Mouse (Mus musculus): ENCODE measurements around the gene Gpr180. TPM values are rescaled to one million over a fixed set of nuclear protein-coding genes. Genes with fewer than 3 reads are reported as not detected.

Gene Gpr180
- polyA plus RNA-seq, 2 experiments, result 5.8 to 9.9 TPM

GRCm38 (mm10) chr14:118137487-118137886 lies 529 bp downstream of the Gpr180 start:
- Histone ChIP-seq H3K9me3 (ENCODE audit: control insufficient read depth, low read length) (no peaks in the 10 kb centered on the region), H3K27ac (no peak overlapping the region)
- TF ChIP-seq EP300 (IDR thresholded peaks at IDR 0.05; ENCODE audit: low read depth) (no peak), CTCF (IDR thresholded peaks at IDR 0.05; ENCODE audit: low read depth) (no peak)

GRCm38 (mm10) chr14:118142283-118142682 lies 5.3 kb downstream of the Gpr180 start:
- no peak overlapping the region for H3K4me2 ChIP-seq (ENCODE audit: low read depth)
- 82% methylated on average over 5 of the region's 5 CpGs for WGBS (ENCODE audit: insufficient replicate concordance)
- H3K4me3 ChIP-seq (ENCODE audit: insufficient read depth in 1 of 2, low read depth in 2 of 2, low read length in 2 of 2), result no peak overlapping the region
- peaks cover 0 to 5% of the 10 kb centered on the region in 2 experiments; a peak in 2 of 4 replicates for H3K4me1 ChIP-seq (replicated peaks; ENCODE audit: control insufficient read depth in 2 of 2, insufficient read depth in 2 of 2, low read length in 1 of 2)
- ATAC-seq (ENCODE audit: insufficient read depth) (no peak), DNase-seq (ENCODE audit: low read depth in 3 of 3, low spot score in 3 of 3) (no peak)
- H3K9ac ChIP-seq (replicated peaks), result no peak overlapping the region
- H3K9me3 ChIP-seq (ENCODE audit: control insufficient read depth, low read length), result no peaks in the 10 kb centered on the region
- no peaks in the 10 kb centered on the region for H3K36me3 ChIP-seq (replicated peaks; ENCODE audit: control insufficient read depth, insufficient read depth, low read depth)
- H3K27me3 ChIP-seq (ENCODE audit: control insufficient read depth, insufficient read depth, low read length), result no peaks in the 10 kb centered on the region
- no peak for TF ChIP-seq CTCF (IDR thresholded peaks at IDR 0.05; ENCODE audit: low read depth)
- TF ChIP-seq EP300 (IDR thresholded peaks at IDR 0.05; ENCODE audit: low read depth), result no peak
- no peak overlapping the region for H3K27ac ChIP-seq

More at GRCm38 (mm10) chr14:118137487-118137886, 529 bp downstream of the Gpr180 start:
- H3K9ac ChIP-seq (replicated peaks), result peak overlapping the region; percentile 69
- H3K4me2 ChIP-seq (ENCODE audit: low read depth), result peak overlapping the region; percentile 67
- peak overlapping the region; percentile 57 to 72 for H3K4me3 ChIP-seq (ENCODE audit: insufficient read depth in 1 of 2, low read depth in 2 of 2, low read length in 2 of 2)
- peak; percentile 9; the same call in 1 of the 2 replicates for ATAC-seq (ENCODE audit: insufficient read depth)
- DNase-seq (ENCODE audit: low read depth in 3 of 3, low spot score in 3 of 3), result no peak
- WGBS (ENCODE audit: insufficient replicate concordance), result under 1% methylated on average over 13 of the region's 13 CpGs
- H3K27me3 ChIP-seq (ENCODE audit: control insufficient read depth, insufficient read depth, low read length), result no peaks in the 10 kb centered on the region; the same call in 1 of the 2 replicates
- peaks cover 7 to 14% of the 10 kb centered on the region in 2 experiments for H3K4me1 ChIP-seq (replicated peaks; ENCODE audit: control insufficient read depth in 2 of 2, insufficient read depth in 2 of 2, low read length in 1 of 2)
- no peaks in the 10 kb centered on the region for H3K36me3 ChIP-seq (replicated peaks; ENCODE audit: control insufficient read depth, insufficient read depth, low read depth)

- ATAC-seq (ENCODE audit: insufficient read depth) (no peak), DNase-seq (ENCODE audit: low read depth in 3 of 3, low spot score in 3 of 3) (no peak)
- Histone ChIP-seq H3K9me3 (ENCODE audit: control insufficient read depth, low read length) (no peaks in the 10 kb centered on the region), H3K4me1 (replicated peaks; ENCODE audit: control insufficient read depth in 2 of 2, insufficient read depth in 2 of 2, low read length in 1 of 2) (no peaks in the 10 kb centered on the region), H3K36me3 (replicated peaks; ENCODE audit: control insufficient read depth, insufficient read depth, low read depth) (no peaks in the 10 kb centered on the region; the same call in 1 of the 2 replicates), H3K27ac (no peak overlapping the region), H3K27me3 (ENCODE audit: control insufficient read depth, insufficient read depth, low read length) (no peaks in the 10 kb centered on the region), H3K4me3 (ENCODE audit: insufficient read depth in 1 of 2, low read depth in 2 of 2, low read length in 2 of 2) (no peak overlapping the region), H3K9ac (replicated peaks) (no peak overlapping the region), H3K4me2 (ENCODE audit: low read depth) (no peak overlapping the region)
- 81% methylated on average over 13 of the region's 13 CpGs for WGBS (ENCODE audit: insufficient replicate concordance)
- TF ChIP-seq EP300 (IDR thresholded peaks at IDR 0.05; ENCODE audit: low read depth), result no peak
- TF ChIP-seq CTCF (IDR thresholded peaks at IDR 0.05; ENCODE audit: low read depth), result no peak
Measured at GRCm38 (mm10) chr14:118148046-118148445, 11.1 kb downstream of the Gpr180 start.

GRCm38 (mm10) chr14:118148554-118148953 lies 11.6 kb downstream of the Gpr180 start:
- Histone ChIP-seq H3K27me3 (ENCODE audit: control insufficient read depth, insufficient read depth, low read length) (no peaks in the 10 kb centered on the region), H3K27ac (no peak overlapping the region), H3K9me3 (ENCODE audit: control insufficient read depth, low read length) (no peaks in the 10 kb centered on the region), H3K4me1 (replicated peaks; ENCODE audit: control insufficient read depth in 2 of 2, insufficient read depth in 2 of 2, low read length in 1 of 2) (no peaks in the 10 kb centered on the region), H3K4me3 (ENCODE audit: insufficient read depth in 1 of 2, low read depth in 2 of 2, low read length in 2 of 2) (no peak overlapping the region), H3K36me3 (replicated peaks; ENCODE audit: control insufficient read depth, insufficient read depth, low read depth) (no peaks in the 10 kb centered on the region; the same call in 1 of the 2 replicates), H3K4me2 (ENCODE audit: low read depth) (no peak overlapping the region), H3K9ac (replicated peaks) (no peak overlapping the region)
- DNase-seq (ENCODE audit: low read depth in 3 of 3, low spot score in 3 of 3), result no peak
- WGBS (ENCODE audit: insufficient replicate concordance), result 77% methylated on average over 10 of the region's 10 CpGs
- TF ChIP-seq EP300 (IDR thresholded peaks at IDR 0.05; ENCODE audit: low read depth), result no peak
- no peak for TF ChIP-seq CTCF (IDR thresholded peaks at IDR 0.05; ENCODE audit: low read depth)
- no peak for ATAC-seq (ENCODE audit: insufficient read depth)

GRCm38 (mm10) chr14:118150656-118151551 lies 13.9 kb downstream of the Gpr180 start:
- no peaks in the 10 kb centered on the region for H3K4me1 ChIP-seq (replicated peaks; ENCODE audit: control insufficient read depth in 2 of 2, insufficient read depth in 2 of 2, low read length in 1 of 2)
- 77% methylated on average over 26 of the region's 26 CpGs for WGBS (ENCODE audit: insufficient replicate concordance)
- H3K4me2 ChIP-seq (ENCODE audit: low read depth), result no peak overlapping the region
- DNase-seq (ENCODE audit: low read depth in 3 of 3, low spot score in 3 of 3) (no peak), ATAC-seq (ENCODE audit: insufficient read depth) (no peak)
- no peaks in the 10 kb centered on the region for H3K27me3 ChIP-seq (ENCODE audit: control insufficient read depth, insufficient read depth, low read length)
- H3K9me3 ChIP-seq (ENCODE audit: control insufficient read depth, low read length), result no peaks in the 10 kb centered on the region
- H3K4me3 ChIP-seq (ENCODE audit: insufficient read depth in 1 of 2, low read depth in 2 of 2, low read length in 2 of 2), result no peak overlapping the region
- no peak for TF ChIP-seq CTCF (IDR thresholded peaks at IDR 0.05; ENCODE audit: low read depth)
- no peak for TF ChIP-seq EP300 (IDR thresholded peaks at IDR 0.05; ENCODE audit: low read depth)
- H3K36me3 ChIP-seq (replicated peaks; ENCODE audit: control insufficient read depth, insufficient read depth, low read depth), result no peaks in the 10 kb centered on the region; the same call in 1 of the 2 replicates
- H3K9ac ChIP-seq (replicated peaks), result no peak overlapping the region
- no peak overlapping the region for H3K27ac ChIP-seq
